Mouse (Mus musculus) bone marrow, adult 2 months (tissue): ENCODE data around the gene A130010J15Rik.

Source experiments
- CTCF ChIP-seq: fragments of 200-500 bp; IDR thresholded peaks from 2 replicates; pipeline ENCODE4 v1.5.1; 2011; ENCODE audit warnings: low read length, control low read depth; ENCODE audit not compliant: control insufficient read depth, insufficient read depth
- POLR2A ChIP-seq: fragments of 200-500 bp; IDR thresholded peaks from 2 replicates; pipeline ENCODE4 v1.6.1; 2011; ENCODE audit warnings: low read depth, mild to moderate bottlenecking, control low read depth, low read length, borderline replicate concordance; ENCODE audit not compliant: control insufficient read depth

- TF ChIP-seq CTCF: no peak
- no peak for TF ChIP-seq POLR2A
Observed at GRCm38 (mm10) chr1:193198312-193198711, 30.5 kb downstream of the A130010J15Rik start.
